Comparison of ENCODE assay signal across 23 mouse cellular contexts in genomic region chr1:128810094-128810493, GRCm38 (mm10).
DNase-seq lines count a peak whose midpoint lies in the region; ATAC-seq and TF ChIP-seq lines count a peak whose summit lies in the region.
"Had no signal": no experiment of that assay in that cellular context is flagged by ENCODE, and none has a peak within 500 bp of the region (broad histone marks: within the 10 kb centered on the region; RNA-seq: fewer than 3 reads in every experiment).

No protein-coding gene starts in this region.

- H3K4me3 ChIP-seq in embryonic facial prominence, embryonic 14.5 days (ENCODE audit: low read depth, low read length), result no peak overlapping the region
- no peak overlapping the region for H3K4me3 ChIP-seq in embryonic facial prominence, embryonic 10.5 days
- H3K4me3 ChIP-seq in hindbrain, embryonic 10.5 days, result no peak overlapping the region
- no peak overlapping the region for H3K4me3 ChIP-seq in hindbrain, embryonic 11.5 days (ENCODE audit: low read depth, low read length)
- no peak overlapping the region for H3K4me3 ChIP-seq in kidney, embryonic 16.5 days (ENCODE audit: low read length)
- no peak overlapping the region for H3K4me3 ChIP-seq in midbrain, embryonic 10.5 days
- no peak overlapping the region for H3K4me3 ChIP-seq in midbrain, postnatal 0 days (ENCODE audit: low read depth, low read length)
- H3K4me3 ChIP-seq: embryonic facial prominence, embryonic 13.5 days; forebrain, embryonic 13.5 days; forebrain, embryonic 15.5 days had no signal

- ATAC-seq in embryonic facial prominence, embryonic 14.5 days (ENCODE audit: low read depth), result peak; percentile 11; the same call in 1 of the 2 replicates
- ATAC-seq in hindbrain, embryonic 11.5 days (ENCODE audit: low FRiP score), result no peak
- peak; percentile 42; the same call in 1 of the 2 replicates for ATAC-seq in kidney, embryonic 16.5 days (ENCODE audit: low FRiP score, low TSS enrichment)
- no peak for ATAC-seq in midbrain, postnatal 0 days (ENCODE audit: low FRiP score)
- ATAC-seq: activated CD4-positive, CD25-positive, alpha-beta regulatory T cell, adult 4 months; CD4-positive, CD25-positive, alpha-beta regulatory T cell, adult 4 months; forebrain, embryonic 13.5 days; forebrain, embryonic 15.5 days; Patski had no signal

- no peaks in the 10 kb centered on the region for H3K9me3 ChIP-seq in embryonic facial prominence, embryonic 14.5 days (ENCODE audit: control insufficient read depth, low read length)
- H3K9me3 ChIP-seq in embryonic facial prominence, embryonic 10.5 days, result no peaks in the 10 kb centered on the region
- no peaks in the 10 kb centered on the region for H3K9me3 ChIP-seq in hindbrain, embryonic 10.5 days
- H3K9me3 ChIP-seq in hindbrain, embryonic 11.5 days (ENCODE audit: control insufficient read depth, low read length), result no peaks in the 10 kb centered on the region
- H3K9me3 ChIP-seq in kidney, embryonic 16.5 days (ENCODE audit: low read length), result no peaks in the 10 kb centered on the region
- H3K9me3 ChIP-seq in midbrain, embryonic 10.5 days (replicated peaks), result no peaks in the 10 kb centered on the region
- no peaks in the 10 kb centered on the region for H3K9me3 ChIP-seq in midbrain, postnatal 0 days (ENCODE audit: low read length)
- H3K9me3 ChIP-seq: embryonic facial prominence, embryonic 13.5 days; forebrain, embryonic 13.5 days; forebrain, embryonic 15.5 days had no signal

- no peak overlapping the region for H3K9ac ChIP-seq in embryonic facial prominence, embryonic 14.5 days (ENCODE audit: low read depth, low read length)
- no peak overlapping the region for H3K9ac ChIP-seq in hindbrain, embryonic 11.5 days (ENCODE audit: low read depth, low read length)
- H3K9ac ChIP-seq in kidney, embryonic 16.5 days (replicated peaks; ENCODE audit: low read length), result no peak overlapping the region
- H3K9ac ChIP-seq in midbrain, postnatal 0 days (replicated peaks; ENCODE audit: low read length, poor library complexity, severe bottlenecking), result no peak overlapping the region
- H3K9ac ChIP-seq: embryonic facial prominence, embryonic 13.5 days; forebrain, embryonic 13.5 days; forebrain, embryonic 15.5 days had no signal

- DNase-seq in embryonic facial prominence, embryonic 14.5 days (ENCODE audit: low spot score), result no peak
- DNase-seq in embryonic facial prominence, embryonic 10.5 days (ENCODE audit: low spot score), result no peak
- no peak for DNase-seq in hindbrain, embryonic 10.5 days (ENCODE audit: low spot score)
- no peak for DNase-seq in hindbrain, embryonic 11.5 days (ENCODE audit: low spot score)
- DNase-seq in kidney, adult 18-20 months, result no peak
- DNase-seq in midbrain, embryonic 10.5 days (ENCODE audit: low spot score), result no peak
- no peak for DNase-seq in midbrain, postnatal 0 days (ENCODE audit: low spot score)
- DNase-seq: adrenal gland, adult 8-10 months; adrenal gland, postnatal 14 days; adrenal gland, postnatal 36 days; B cell, adult 2 months; cerebellum, adult 11-12 months; cerebellum, adult 2 months; cerebellum, adult 9-10 months; cerebellum, postnatal 25 days had no signal

- no peaks in the 10 kb centered on the region for H3K4me1 ChIP-seq in embryonic facial prominence, embryonic 14.5 days (ENCODE audit: control insufficient read depth, insufficient read depth, low read length)
- peaks cover 23% of the 10 kb centered on the region for H3K4me1 ChIP-seq in embryonic facial prominence, embryonic 10.5 days
- H3K4me1 ChIP-seq in hindbrain, embryonic 10.5 days (replicated peaks), result peaks cover 22% of the 10 kb centered on the region
- H3K4me1 ChIP-seq in hindbrain, embryonic 11.5 days (replicated peaks; ENCODE audit: control insufficient read depth, insufficient read depth, low read length), result peaks cover 4% of the 10 kb centered on the region; the same call in 1 of the 2 replicates
- peaks cover 15% of the 10 kb centered on the region for H3K4me1 ChIP-seq in kidney, embryonic 16.5 days (ENCODE audit: insufficient read depth, low read length)
- H3K4me1 ChIP-seq in midbrain, embryonic 10.5 days, result peaks cover 27% of the 10 kb centered on the region
- no peaks in the 10 kb centered on the region for H3K4me1 ChIP-seq in midbrain, postnatal 0 days (ENCODE audit: insufficient read depth, low read length)

- WGBS in embryonic facial prominence, embryonic 14.5 days, result 62% methylated on average over 2 of the region's 2 CpGs
- WGBS in embryonic facial prominence, embryonic 10.5 days, result 78% methylated on average over 2 of the region's 2 CpGs
- 71% methylated on average over 2 of the region's 2 CpGs for WGBS in hindbrain, embryonic 10.5 days
- WGBS in hindbrain, embryonic 11.5 days, result 77% methylated on average over 2 of the region's 2 CpGs
- WGBS in kidney, embryonic 16.5 days, result 37% methylated on average over 2 of the region's 2 CpGs
- 73% methylated on average over 2 of the region's 2 CpGs for WGBS in midbrain, embryonic 10.5 days
- WGBS in midbrain, postnatal 0 days, result 81% methylated on average over 2 of the region's 2 CpGs

- H3K27me3 ChIP-seq in embryonic facial prominence, embryonic 14.5 days (replicated peaks; ENCODE audit: control insufficient read depth, insufficient read depth, low read length), result no peaks in the 10 kb centered on the region
- H3K27me3 ChIP-seq in embryonic facial prominence, embryonic 10.5 days (replicated peaks; ENCODE audit: low read depth, poor library complexity, severe bottlenecking), result 0 out of 2 replicates have a peak, but pooled peaks cover 7% of the 10 kb centered on the region
- no peaks in the 10 kb centered on the region for H3K27me3 ChIP-seq in hindbrain, embryonic 10.5 days (ENCODE audit: insufficient read depth, poor library complexity, severe bottlenecking)
- no peaks in the 10 kb centered on the region for H3K27me3 ChIP-seq in hindbrain, embryonic 11.5 days (ENCODE audit: control insufficient read depth, insufficient read depth, low read length)
- no peaks in the 10 kb centered on the region for H3K27me3 ChIP-seq in kidney, embryonic 16.5 days (ENCODE audit: insufficient read depth, low read length)
- H3K27me3 ChIP-seq in midbrain, embryonic 10.5 days (ENCODE audit: low read depth, poor library complexity, severe bottlenecking), result no peaks in the 10 kb centered on the region
- H3K27me3 ChIP-seq in midbrain, postnatal 0 days (ENCODE audit: insufficient read depth, low read length), result no peaks in the 10 kb centered on the region
- H3K27me3 ChIP-seq: embryonic facial prominence, embryonic 13.5 days; forebrain, embryonic 13.5 days; forebrain, embryonic 15.5 days had no signal

- no peak overlapping the region for H3K4me2 ChIP-seq in embryonic facial prominence, embryonic 14.5 days (ENCODE audit: low read depth, low read length)
- H3K4me2 ChIP-seq in hindbrain, embryonic 11.5 days (replicated peaks; ENCODE audit: low read depth, low read length), result no peak overlapping the region
- no peak overlapping the region for H3K4me2 ChIP-seq in kidney, embryonic 16.5 days (replicated peaks; ENCODE audit: low read depth, low read length)
- no peak overlapping the region for H3K4me2 ChIP-seq in midbrain, postnatal 0 days (ENCODE audit: low read depth, low read length, poor library complexity, severe bottlenecking)
- H3K4me2 ChIP-seq: embryonic facial prominence, embryonic 13.5 days; forebrain, embryonic 13.5 days; forebrain, embryonic 15.5 days had no signal

- no peak for TF ChIP-seq CTCF in midbrain, postnatal 0 days (IDR thresholded peaks at IDR 0.05)

- H3K27ac ChIP-seq in embryonic facial prominence, embryonic 14.5 days (replicated peaks; ENCODE audit: low read depth, low read length), result no peak overlapping the region
- no peak overlapping the region for H3K27ac ChIP-seq in embryonic facial prominence, embryonic 10.5 days (replicated peaks)
- peak overlapping the region; percentile 2; the same call in 1 of the 2 replicates for H3K27ac ChIP-seq in hindbrain, embryonic 10.5 days
- H3K27ac ChIP-seq in hindbrain, embryonic 11.5 days (ENCODE audit: low read depth, low read length), result no peak overlapping the region
- no peak overlapping the region for H3K27ac ChIP-seq in kidney, embryonic 16.5 days (ENCODE audit: low read length)
- H3K27ac ChIP-seq in midbrain, embryonic 10.5 days (replicated peaks), result 0 out of 2 replicates have a peak overlapping the region, but pooled peaks have one; percentile 18
- H3K27ac ChIP-seq in midbrain, postnatal 0 days (ENCODE audit: low read depth, low read length), result no peak overlapping the region
- H3K27ac ChIP-seq: embryonic facial prominence, embryonic 13.5 days; forebrain, embryonic 13.5 days; forebrain, embryonic 15.5 days had no signal

- no peaks in the 10 kb centered on the region for H3K36me3 ChIP-seq in embryonic facial prominence, embryonic 14.5 days (ENCODE audit: control insufficient read depth, insufficient read depth, low read length)
- no peaks in the 10 kb centered on the region for H3K36me3 ChIP-seq in embryonic facial prominence, embryonic 10.5 days (replicated peaks)
- H3K36me3 ChIP-seq in hindbrain, embryonic 10.5 days, result no peaks in the 10 kb centered on the region
- H3K36me3 ChIP-seq in hindbrain, embryonic 11.5 days (ENCODE audit: control insufficient read depth, insufficient read depth, low read length), result no peaks in the 10 kb centered on the region
- no peaks in the 10 kb centered on the region for H3K36me3 ChIP-seq in kidney, embryonic 16.5 days (ENCODE audit: insufficient read depth, low read length)
- H3K36me3 ChIP-seq in midbrain, embryonic 10.5 days, result no peaks in the 10 kb centered on the region
- H3K36me3 ChIP-seq in midbrain, postnatal 0 days (ENCODE audit: insufficient read depth, low read length), result no peaks in the 10 kb centered on the region
- H3K36me3 ChIP-seq: embryonic facial prominence, embryonic 13.5 days; forebrain, embryonic 15.5 days; G1E had no signal

Comparison
In these comparisons a context has a peak if more than half of its experiments do, and no peak if none do; other contexts are left out.
1. H3K27ac ChIP-seq: peak in hindbrain, embryonic 10.5 days (single experiment) and midbrain, embryonic 10.5 days (single experiment); none in embryonic facial prominence, embryonic 14.5 days (single experiment), embryonic facial prominence, embryonic 10.5 days (single experiment), hindbrain, embryonic 11.5 days (single experiment), kidney, embryonic 16.5 days (single experiment) and midbrain, postnatal 0 days (single experiment).
2. ATAC-seq: peak in embryonic facial prominence, embryonic 14.5 days (single experiment) and kidney, embryonic 16.5 days (single experiment); none in hindbrain, embryonic 11.5 days (single experiment) and midbrain, postnatal 0 days (single experiment).